Mouse (Mus musculus) limb, embryonic 14.5 days (tissue): ENCODE measurements around the gene Olfr600. TPM values are rescaled to one million over a fixed set of nuclear protein-coding genes. Genes with fewer than 3 reads are reported as not detected.
"Not testable (repeated sequence)": the region's sequence is repeated elsewhere in the genome, so short reads cannot be mapped to it uniquely, and the experiment has no call there.

ENCODE experiments used
- ATAC-seq: fragments of 200-750 bp; cut with Nextera tagmentation; 2 replicates; pipeline ENCODE4 v1.8.0; 2017; ENCODE audit warnings: low read depth, moderate number of reproducible peaks, moderate TSS enrichment; ENCODE audit not compliant: low FRiP score
- DNase-seq: peaks from one replicate; pipeline ENCODE4 v3.0.0-alpha.2; 2015; ENCODE audit warnings: low spot score
- H3K27ac ChIP-seq: fragments of 300-500 bp; sonication (generic); replicated peaks from 2 replicates; pipeline ENCODE4 v1.5.1; 2014; ENCODE audit warnings: low read depth, mild to moderate bottlenecking, low read length, moderate library complexity, mixed read lengths
- H3K27me3 ChIP-seq: fragments of 300-500 bp; sonication (generic); 2 replicates; pipeline ENCODE4 v1.6.1; 2014; ENCODE audit warnings: low read length, mixed read lengths; ENCODE audit not compliant: control insufficient read depth, insufficient read depth
- H3K36me3 ChIP-seq: fragments of 300-500 bp; sonication (generic); 2 replicates; pipeline ENCODE4 v1.6.1; 2014; ENCODE audit warnings: mild to moderate bottlenecking, low read length, moderate library complexity, mixed read lengths; ENCODE audit not compliant: control insufficient read depth, insufficient read depth
- H3K4me1 ChIP-seq: fragments of 300-500 bp; sonication (generic); 2 replicates; pipeline ENCODE4 v1.6.1; 2014; ENCODE audit warnings: antibody characterized with exemption, low read length, mixed read lengths; ENCODE audit not compliant: control insufficient read depth, insufficient read depth
- H3K4me2 ChIP-seq: fragments of 300-500 bp; sonication (generic); replicated peaks from 2 replicates; pipeline ENCODE4 v1.6.1; 2014; ENCODE audit warnings: low read depth, mild to moderate bottlenecking, low read length, moderate library complexity; ENCODE audit not compliant: severe bottlenecking
- H3K4me3 ChIP-seq: fragments of 300-500 bp; sonication (generic); replicated peaks from 2 replicates; pipeline ENCODE4 v1.5.1; 2014; ENCODE audit warnings: low read length
- H3K9ac ChIP-seq: fragments of 300-500 bp; sonication (generic); 2 replicates; pipeline ENCODE4 v1.6.1; 2014; ENCODE audit warnings: mild to moderate bottlenecking, low read depth, low read length, moderate library complexity; ENCODE audit not compliant: severe bottlenecking
- H3K9me3 ChIP-seq: fragments of 300-500 bp; sonication (generic); 2 replicates; pipeline ENCODE4 v1.6.1; 2016; ENCODE audit warnings: low read length; ENCODE audit not compliant: control insufficient read depth
- POLR2A ChIP-seq: fragments of 200-500 bp; IDR thresholded peaks from 2 replicates; pipeline ENCODE4 v1.8.0; 2012; ENCODE audit warnings: inconsistent platforms, mild to moderate bottlenecking, moderate library complexity, borderline replicate concordance; ENCODE audit not compliant: insufficient read depth, insufficient read length; ENCODE audit errors: extremely low read depth
- WGBS: fragments of 180-500 bp; shearing (Covaris S2); extraction: QIAGEN DNeasy Blood & Tissue Kit; methylation state at CpG from one replicate; pipeline ENCODE4 v1.1.7; 2014; 5-methylcytosine and 5-hydroxymethylcytosine counted together
- polyA plus RNA-seq, 2 experiments: library from polyadenylated mRNA; depleted of rRNA in 1 of 2; stranded (reverse) in 1 of 2; unstranded in 1 of 2; fragments of >200 nt; fragmentation: Nextera tagmentation in 1 of 2; extraction: Ambion mirVana in 1 of 2; gene quantifications; 2 replicates each; pipeline versions ENCODE4 v1.2.1 to v1.2.3; 2012 to 2014

The Olfr600 gene
- polyA plus RNA-seq, 2 experiments = not detected

- no peak within 1 kb of the TSS for H3K9ac ChIP-seq
Observed at GRCm38 (mm10) chr7:103323268-103323667, 26.2 kb downstream of the Olfr600 start, which contains the start of gene Olfr598. Gene Olfr598 (plus strand): TSS chr7:103323568.

GRCm38 (mm10) chr7:103316015-103316414 is 33.5 kb downstream of the Olfr600 start, which contains the start of gene Olfr597:
Gene Olfr597 (plus strand): TSS chr7:103316315.
- WGBS = 88% methylated on average over 2 of the region's 2 CpGs
- not testable (repeated sequence) for H3K4me2 ChIP-seq, H3K4me1 ChIP-seq, H3K9me3 ChIP-seq, H3K36me3 ChIP-seq, ATAC-seq, H3K27me3 ChIP-seq, DNase-seq, H3K9ac ChIP-seq, H3K27ac ChIP-seq, H3K4me3 ChIP-seq

More at GRCm38 (mm10) chr7:103323268-103323667, 26.2 kb downstream of the Olfr600 start, which contains the start of gene Olfr598:
- Histone ChIP-seq H3K36me3 (no peaks in the 10 kb centered on the region), H3K9me3 (no peaks in the 10 kb centered on the region), H3K27me3 (no peaks in the 10 kb centered on the region), H3K4me3 (no peak within 1 kb of the TSS), H3K4me1 (no peaks in the 10 kb centered on the region), H3K27ac (no peak within 1 kb of the TSS), H3K4me2 (no peak within 1 kb of the TSS)
- TF ChIP-seq POLR2A = no peak
- ATAC-seq (no peak), DNase-seq (no peak)

GRCm38 (mm10) chr7:103305348-103305747 is 44.1 kb downstream of the Olfr600 start, which contains the start of gene Olfr596:
Gene Olfr596 (plus strand): TSS chr7:103305648.
- WGBS = 81% methylated on average over 2 of the region's 2 CpGs
- not testable (repeated sequence) for H3K9me3 ChIP-seq, ATAC-seq, H3K4me3 ChIP-seq, H3K27ac ChIP-seq, H3K36me3 ChIP-seq, H3K4me1 ChIP-seq, H3K27me3 ChIP-seq, DNase-seq, H3K4me2 ChIP-seq, H3K9ac ChIP-seq

Other genes starting within 250 kb of the Olfr600 start
- not detected in 2 replicates for gene Olfr586, start 224.0 kb downstream of the Olfr600 start, polyA plus RNA-seq (2012; rRNA removed)
- gene Olfr586, start 224.0 kb downstream of the Olfr600 start, polyA plus RNA-seq (2014; fragmentation: Nextera tagmentation; extraction: Ambion mirVana) = not detected in 2 replicates
- gene Olfr588-ps1, start 208.8 kb downstream of the Olfr600 start, polyA plus RNA-seq (2012; rRNA removed) = not detected in 2 replicates
- gene Olfr588-ps1, start 208.8 kb downstream of the Olfr600 start, polyA plus RNA-seq (2014; fragmentation: Nextera tagmentation; extraction: Ambion mirVana) = not detected in 2 replicates
- not detected in 2 replicates for gene Olfr589, start 193.3 kb downstream of the Olfr600 start, polyA plus RNA-seq (2012; rRNA removed)
- not detected in 2 replicates for gene Olfr589, start 193.3 kb downstream of the Olfr600 start, polyA plus RNA-seq (2014; fragmentation: Nextera tagmentation; extraction: Ambion mirVana)
- gene Olfr591, start 171.3 kb downstream of the Olfr600 start, polyA plus RNA-seq (2012; rRNA removed) = not detected in 2 replicates
- gene Olfr591, start 171.3 kb downstream of the Olfr600 start, polyA plus RNA-seq (2014; fragmentation: Nextera tagmentation; extraction: Ambion mirVana) = not detected in 2 replicates
- gene Olfr592, start 164.9 kb downstream of the Olfr600 start, polyA plus RNA-seq (2012; rRNA removed) = not detected in 2 replicates
- not detected in 2 replicates for gene Olfr592, start 164.9 kb downstream of the Olfr600 start, polyA plus RNA-seq (2014; fragmentation: Nextera tagmentation; extraction: Ambion mirVana)
- not detected in 2 replicates for gene Olfr593, start 137.8 kb downstream of the Olfr600 start, polyA plus RNA-seq (2012; rRNA removed)
- gene Olfr593, start 137.8 kb downstream of the Olfr600 start, polyA plus RNA-seq (2014; fragmentation: Nextera tagmentation; extraction: Ambion mirVana) = not detected in 2 replicates
- gene Olfr594, start 132.7 kb downstream of the Olfr600 start, polyA plus RNA-seq (2012; rRNA removed) = not detected in 2 replicates
- gene Olfr594, start 132.7 kb downstream of the Olfr600 start, polyA plus RNA-seq (2014; fragmentation: Nextera tagmentation; extraction: Ambion mirVana) = not detected in 2 replicates
- not detected in 2 replicates for gene Usp17ld, start 97.2 kb downstream of the Olfr600 start, polyA plus RNA-seq (2012; rRNA removed)
- gene Usp17ld, start 97.2 kb downstream of the Olfr600 start, polyA plus RNA-seq (2014; fragmentation: Nextera tagmentation; extraction: Ambion mirVana) = not detected in 2 replicates
- gene Olfr596, start 44.0 kb downstream of the Olfr600 start, polyA plus RNA-seq (2012; rRNA removed) = not detected in 2 replicates
- not detected in 2 replicates for gene Olfr596, start 44.0 kb downstream of the Olfr600 start, polyA plus RNA-seq (2014; fragmentation: Nextera tagmentation; extraction: Ambion mirVana)
- not detected in 2 replicates for gene Olfr597, start 33.4 kb downstream of the Olfr600 start, polyA plus RNA-seq (2012; rRNA removed)
- not detected in 2 replicates for gene Olfr597, start 33.4 kb downstream of the Olfr600 start, polyA plus RNA-seq (2014; fragmentation: Nextera tagmentation; extraction: Ambion mirVana)
- not detected in 2 replicates for gene Olfr598, start 26.1 kb downstream of the Olfr600 start, polyA plus RNA-seq (2012; rRNA removed)
- not detected in 2 replicates for gene Olfr598, start 26.1 kb downstream of the Olfr600 start, polyA plus RNA-seq (2014; fragmentation: Nextera tagmentation; extraction: Ambion mirVana)
- gene Olfr599, start 13.8 kb downstream of the Olfr600 start, polyA plus RNA-seq (2012; rRNA removed) = not detected in 2 replicates
- not detected in 2 replicates for gene Olfr599, start 13.8 kb downstream of the Olfr600 start, polyA plus RNA-seq (2014; fragmentation: Nextera tagmentation; extraction: Ambion mirVana)
- gene Olfr601, start 13.0 kb upstream of the Olfr600 start, polyA plus RNA-seq (2012; rRNA removed) = not detected in 2 replicates
- gene Olfr601, start 13.0 kb upstream of the Olfr600 start, polyA plus RNA-seq (2014; fragmentation: Nextera tagmentation; extraction: Ambion mirVana) = not detected in 2 replicates
- not detected in 2 replicates for gene Olfr603, start 36.5 kb upstream of the Olfr600 start, polyA plus RNA-seq (2012; rRNA removed)
- not detected in 2 replicates for gene Olfr603, start 36.5 kb upstream of the Olfr600 start, polyA plus RNA-seq (2014; fragmentation: Nextera tagmentation; extraction: Ambion mirVana)
- not detected in 2 replicates for gene Usp17lc, start 65.4 kb upstream of the Olfr600 start, polyA plus RNA-seq (2012; rRNA removed)
- not detected in 2 replicates for gene Usp17lc, start 65.4 kb upstream of the Olfr600 start, polyA plus RNA-seq (2014; fragmentation: Nextera tagmentation; extraction: Ambion mirVana)
- gene Olfr605, start 95.8 kb upstream of the Olfr600 start, polyA plus RNA-seq (2012; rRNA removed) = not detected in 2 replicates
- not detected in 2 replicates for gene Olfr605, start 95.8 kb upstream of the Olfr600 start, polyA plus RNA-seq (2014; fragmentation: Nextera tagmentation; extraction: Ambion mirVana)
- not detected in 2 replicates for gene Olfr606, start 99.4 kb upstream of the Olfr600 start, polyA plus RNA-seq (2012; rRNA removed)
- not detected in 2 replicates for gene Olfr606, start 99.4 kb upstream of the Olfr600 start, polyA plus RNA-seq (2014; fragmentation: Nextera tagmentation; extraction: Ambion mirVana)
- gene Olfr607, start 114.5 kb upstream of the Olfr600 start, polyA plus RNA-seq (2012; rRNA removed) = not detected in 2 replicates
- gene Olfr607, start 114.5 kb upstream of the Olfr600 start, polyA plus RNA-seq (2014; fragmentation: Nextera tagmentation; extraction: Ambion mirVana) = not detected in 2 replicates
- gene Olfr608, start 120.2 kb upstream of the Olfr600 start, polyA plus RNA-seq (2012; rRNA removed) = not detected in 2 replicates
- gene Olfr608, start 120.2 kb upstream of the Olfr600 start, polyA plus RNA-seq (2014; fragmentation: Nextera tagmentation; extraction: Ambion mirVana) = not detected in 2 replicates
- not detected in 2 replicates for gene Olfr609, start 148.4 kb upstream of the Olfr600 start, polyA plus RNA-seq (2012; rRNA removed)
- not detected in 2 replicates for gene Olfr609, start 148.4 kb upstream of the Olfr600 start, polyA plus RNA-seq (2014; fragmentation: Nextera tagmentation; extraction: Ambion mirVana)
- gene Olfr610, start 162.5 kb upstream of the Olfr600 start, polyA plus RNA-seq (2012; rRNA removed) = not detected in 2 replicates
- not detected in 2 replicates for gene Olfr610, start 162.5 kb upstream of the Olfr600 start, polyA plus RNA-seq (2014; fragmentation: Nextera tagmentation; extraction: Ambion mirVana)
- gene Olfr611, start 171.2 kb upstream of the Olfr600 start, polyA plus RNA-seq (2012; rRNA removed) = not detected in 2 replicates
- gene Olfr611, start 171.2 kb upstream of the Olfr600 start, polyA plus RNA-seq (2014; fragmentation: Nextera tagmentation; extraction: Ambion mirVana) = not detected in 2 replicates
- gene Olfr612, start 193.0 kb upstream of the Olfr600 start, polyA plus RNA-seq (2012; rRNA removed) = not detected in 2 replicates
- not detected in 2 replicates for gene Olfr612, start 193.0 kb upstream of the Olfr600 start, polyA plus RNA-seq (2014; fragmentation: Nextera tagmentation; extraction: Ambion mirVana)
- gene Olfr613, start 198.4 kb upstream of the Olfr600 start, polyA plus RNA-seq (2012; rRNA removed) = not detected in 2 replicates
- not detected in 2 replicates for gene Olfr613, start 198.4 kb upstream of the Olfr600 start, polyA plus RNA-seq (2014; fragmentation: Nextera tagmentation; extraction: Ambion mirVana)
- not detected in 2 replicates for gene Olfr615, start 206.4 kb upstream of the Olfr600 start, polyA plus RNA-seq (2012; rRNA removed)
- gene Olfr615, start 206.4 kb upstream of the Olfr600 start, polyA plus RNA-seq (2014; fragmentation: Nextera tagmentation; extraction: Ambion mirVana) = not detected in 2 replicates
- not detected in 2 replicates for gene Olfr616, start 219.5 kb upstream of the Olfr600 start, polyA plus RNA-seq (2012; rRNA removed)
- not detected in 2 replicates for gene Olfr616, start 219.5 kb upstream of the Olfr600 start, polyA plus RNA-seq (2014; fragmentation: Nextera tagmentation; extraction: Ambion mirVana)
- not detected in 2 replicates for gene Olfr617, start 223.4 kb upstream of the Olfr600 start, polyA plus RNA-seq (2012; rRNA removed)
- not detected in 2 replicates for gene Olfr617, start 223.4 kb upstream of the Olfr600 start, polyA plus RNA-seq (2014; fragmentation: Nextera tagmentation; extraction: Ambion mirVana)
- not detected in 2 replicates for gene Olfr618, start 240.4 kb upstream of the Olfr600 start, polyA plus RNA-seq (2012; rRNA removed)
- not detected in 2 replicates for gene Olfr618, start 240.4 kb upstream of the Olfr600 start, polyA plus RNA-seq (2014; fragmentation: Nextera tagmentation; extraction: Ambion mirVana)